Mouse (Mus musculus) 416B (cell line): ENCODE measurements around the gene Col18a1.

ENCODE experiments used
- DNase-seq: peaks from one replicate; pipeline ENCODE4 v3.0.0; 2011; ENCODE audit warnings: low read depth

Col18a1 gene

DNA sequence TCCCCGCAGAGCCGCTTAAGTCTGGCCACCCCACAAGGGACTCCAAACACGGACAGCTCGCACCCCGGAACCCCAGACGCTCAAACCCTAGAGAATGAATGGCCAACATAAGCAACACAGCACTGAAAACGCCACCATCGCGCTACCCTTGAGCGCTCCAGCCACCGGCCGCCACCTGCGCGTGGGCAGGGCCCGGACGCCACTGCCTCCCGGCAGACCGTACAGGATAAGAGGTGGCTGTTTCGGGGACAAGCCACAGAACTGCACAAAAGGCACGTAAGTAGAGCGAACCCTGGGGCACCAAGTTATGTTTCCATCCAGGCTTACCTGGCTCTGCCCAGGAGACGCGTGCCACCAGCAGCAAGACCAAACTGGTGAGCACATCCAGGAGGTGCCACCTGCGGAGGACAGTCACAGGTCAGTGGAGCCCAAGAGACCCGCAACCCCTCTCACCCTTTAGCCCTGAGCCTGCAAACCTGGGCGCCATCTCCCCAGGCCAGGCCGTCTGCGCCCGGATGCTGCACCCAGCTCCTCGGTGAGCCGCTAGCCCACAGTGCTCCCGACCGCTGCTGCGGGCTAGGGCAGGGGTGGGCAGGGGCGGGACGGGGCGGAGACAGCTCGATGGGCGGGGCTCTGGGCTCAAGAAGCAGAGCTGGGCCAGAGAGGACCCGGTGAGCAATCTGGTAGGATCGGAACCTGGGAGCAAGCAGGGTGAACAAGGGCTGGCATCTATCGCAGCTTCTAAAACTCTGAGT lies at the start of gene Col18a1:
TSS of gene Col18a1 (minus strand) at position 586 of the 755 bp plus-strand sequence.
- no peak for DNase-seq

DNA sequence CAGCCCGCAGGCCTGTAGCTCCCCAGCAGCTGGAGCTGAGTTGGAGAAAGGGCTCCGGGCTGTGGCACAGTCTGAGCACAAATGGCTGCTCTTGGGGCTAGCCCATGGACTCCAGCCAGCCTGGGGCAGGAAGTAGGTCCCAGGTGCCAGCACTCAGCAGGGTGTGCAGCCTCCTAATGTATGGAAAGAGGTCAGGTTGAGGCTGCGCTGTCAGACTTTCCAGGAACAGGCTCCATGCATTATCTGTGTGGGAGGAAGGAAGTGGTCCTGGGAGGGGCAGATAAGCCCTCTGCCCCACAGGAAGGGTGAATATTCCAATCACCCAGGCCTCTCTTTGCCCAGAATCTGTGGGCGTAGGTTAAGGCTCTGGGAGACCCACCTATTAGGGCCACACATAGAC lies 49.3 kb upstream of the Col18a1 start:
- peak; percentile 83 for DNase-seq

DNA sequence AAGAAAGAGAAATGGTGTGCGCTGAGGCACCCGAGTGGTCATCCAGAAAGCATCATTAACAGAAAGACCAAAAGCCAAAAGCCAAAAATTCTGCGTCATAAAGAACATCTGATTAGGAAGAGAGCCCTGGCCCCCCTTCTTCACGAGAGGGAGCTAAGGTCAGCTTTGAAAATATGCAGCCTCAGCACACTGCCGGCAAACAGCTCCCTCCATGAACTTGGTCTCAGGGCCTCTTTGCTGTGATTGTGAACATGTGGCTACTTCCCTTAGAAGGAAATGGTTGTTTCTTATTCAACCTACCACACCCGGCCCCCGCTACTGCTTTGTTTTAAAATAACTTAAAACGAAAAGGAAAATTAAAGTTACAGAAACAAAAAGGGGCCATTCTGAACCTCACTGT lies 48.2 kb upstream of the Col18a1 start:
- DNase-seq = no peak

DNA sequence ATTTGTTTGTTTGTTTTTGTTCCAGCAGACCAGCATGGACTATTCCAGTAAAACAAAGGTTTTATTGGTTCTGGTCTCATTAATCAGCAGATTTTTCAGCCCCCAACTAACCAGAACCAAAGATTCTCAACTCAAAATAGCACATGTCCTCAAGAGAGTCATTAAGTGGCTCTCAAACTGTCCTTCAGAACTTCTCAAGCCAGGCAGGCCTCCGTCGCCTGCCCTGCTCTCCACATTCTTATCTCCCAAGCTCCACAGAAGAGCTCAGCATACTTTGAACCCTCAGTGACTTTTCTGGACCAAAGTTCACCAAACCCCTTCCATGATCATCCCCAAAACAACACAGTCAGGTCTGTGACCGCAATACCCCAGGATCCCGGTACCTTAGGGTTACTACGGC lies 47.1 kb upstream of the Col18a1 start:
- DNase-seq = no peak

DNA sequence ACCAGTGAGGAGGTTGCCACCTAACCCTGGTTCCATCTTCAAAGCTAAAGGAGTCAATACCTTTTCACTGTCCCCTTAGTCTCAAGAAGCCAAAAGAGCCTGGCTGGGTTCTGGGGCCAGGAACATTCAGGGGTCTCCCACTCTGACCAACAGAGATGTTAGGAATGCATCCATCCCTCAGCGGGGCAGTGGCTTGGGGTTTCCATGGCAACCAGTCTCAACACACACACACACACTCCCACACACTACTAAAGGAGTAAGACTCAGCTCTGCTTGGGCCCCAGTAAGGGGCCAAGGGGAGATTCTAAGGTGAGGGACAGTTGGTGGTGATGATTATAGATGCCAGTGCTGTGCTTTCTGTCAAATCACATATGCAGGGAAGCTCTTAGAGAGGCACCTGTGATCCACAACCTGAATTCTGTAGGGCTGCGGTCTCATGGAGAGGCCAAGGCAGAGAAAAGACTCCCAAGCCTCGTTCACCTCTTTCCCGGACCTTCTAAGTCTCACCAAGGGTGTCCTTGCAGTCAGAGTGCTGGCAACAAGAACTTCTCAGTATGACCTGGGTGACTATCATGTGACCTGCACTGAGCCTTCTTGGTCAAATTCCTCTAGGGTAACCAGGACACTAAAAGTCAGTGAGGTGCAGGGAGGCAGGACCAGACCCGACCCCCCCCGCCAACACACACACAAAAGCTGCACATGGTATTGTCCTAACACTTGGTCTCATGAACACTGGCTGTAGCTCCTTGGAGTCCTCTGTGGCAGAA lies 46.2 kb upstream of the Col18a1 start:
- no peak for DNase-seq

DNA sequence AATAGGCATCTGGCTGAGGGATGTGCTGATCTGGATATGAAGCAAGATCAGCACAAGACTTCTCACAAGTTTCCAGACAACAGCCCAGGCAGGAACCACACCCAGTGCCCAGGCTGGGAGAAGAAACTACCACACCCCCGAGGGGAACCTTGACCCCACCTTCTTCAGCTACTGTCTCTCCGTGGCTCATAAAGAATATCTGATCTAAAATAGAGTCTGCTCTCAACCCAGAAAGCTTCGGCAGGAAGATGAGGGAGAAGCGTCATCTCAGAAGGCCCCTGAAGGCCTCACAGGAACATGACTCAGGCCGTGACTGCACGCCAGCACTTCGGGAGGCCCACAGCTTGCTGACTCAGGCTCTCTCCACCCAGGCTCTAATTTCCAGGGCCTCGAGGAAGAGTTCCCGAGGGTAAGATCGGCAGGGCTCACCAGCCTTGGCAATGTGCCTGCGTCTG lies 44.8 kb upstream of the Col18a1 start:
- DNase-seq = peak; percentile 90

DNA sequence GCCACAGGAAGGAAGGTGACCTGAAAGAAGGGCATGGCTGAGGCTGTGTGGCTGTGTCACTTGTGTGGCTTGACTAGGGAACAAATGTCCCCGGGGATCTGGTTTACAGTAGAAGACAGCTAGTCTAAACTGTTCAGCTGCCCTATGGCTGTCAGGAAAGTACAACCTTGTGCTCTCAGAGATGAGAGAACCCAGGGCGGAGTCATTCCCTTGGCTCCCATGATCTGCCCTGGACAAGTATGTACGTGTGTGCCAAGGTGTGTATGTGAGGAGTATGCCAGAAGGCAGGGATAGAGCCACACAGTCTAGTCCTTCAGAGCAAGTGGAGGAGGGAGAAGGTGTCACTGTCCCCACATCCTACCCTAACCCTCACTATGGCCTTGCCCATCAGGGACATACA lies 44.3 kb upstream of the Col18a1 start:
- DNase-seq = peak; percentile 72

DNA sequence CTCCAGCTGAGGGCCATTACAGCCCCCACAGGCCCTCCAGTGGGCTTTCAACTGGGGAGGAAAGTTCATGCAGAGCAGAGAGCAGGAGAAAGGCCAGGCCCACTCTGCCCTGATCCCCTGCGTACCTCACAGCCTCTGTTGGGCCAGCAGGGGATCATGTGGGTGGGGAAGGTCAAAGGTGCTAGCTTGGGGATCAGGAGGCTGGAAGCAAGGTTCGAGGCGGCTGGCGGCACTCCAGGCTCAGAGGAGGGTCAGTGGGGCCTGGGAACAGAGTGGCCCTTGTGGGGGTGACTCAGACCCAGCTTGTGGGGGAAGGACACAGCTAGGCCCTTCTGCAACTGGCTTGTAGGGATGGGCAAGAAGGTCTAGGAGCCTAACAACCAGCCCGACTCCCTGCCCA lies 42.9 kb upstream of the Col18a1 start:
- DNase-seq = no peak

DNA sequence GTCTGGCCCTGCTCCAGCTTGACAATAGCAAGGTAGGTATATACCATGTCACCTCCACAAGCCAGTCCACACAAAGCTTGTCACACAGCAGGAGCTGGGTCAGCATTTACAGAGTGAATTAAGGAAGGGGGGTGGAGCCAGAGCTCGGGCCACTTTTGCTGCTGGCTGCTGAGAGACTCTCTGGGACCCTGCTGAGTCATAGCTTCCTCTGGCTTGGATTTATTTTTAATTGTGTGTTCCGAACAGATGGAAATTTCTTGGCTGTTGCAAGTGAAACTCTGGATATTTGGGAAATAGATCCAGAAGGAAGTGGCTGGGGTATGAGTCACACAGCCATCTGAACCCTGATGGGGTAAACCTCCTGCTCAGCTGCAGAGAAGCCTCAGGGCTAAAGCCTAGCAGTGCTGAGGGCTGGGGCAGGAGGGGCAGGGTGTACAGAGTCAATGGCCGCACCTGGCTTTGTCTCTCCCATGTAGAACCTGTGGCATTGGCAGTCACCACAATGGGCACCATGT lies 40.3 kb upstream of the Col18a1 start:
- peak; percentile 79 for DNase-seq

DNA sequence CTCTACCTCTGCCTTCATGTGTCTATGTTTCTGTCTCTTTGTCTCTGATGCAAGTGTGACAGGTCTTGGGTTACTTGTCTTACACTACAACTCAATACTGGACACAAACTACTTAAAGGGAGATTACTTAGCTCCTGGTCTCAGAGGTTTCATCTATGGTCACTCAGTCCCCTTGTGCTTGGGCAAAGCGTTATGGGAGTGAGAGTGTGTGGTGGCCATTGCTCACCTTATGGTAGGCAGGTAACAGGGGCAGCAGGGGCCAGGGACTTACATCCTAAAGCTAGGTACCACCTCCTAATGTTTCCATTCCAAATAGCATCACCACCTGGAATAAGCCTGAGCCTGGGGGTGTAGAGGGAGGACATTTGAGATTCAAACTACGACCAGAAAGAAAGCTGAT lies 39.8 kb upstream of the Col18a1 start:
- DNase-seq = no peak

DNA sequence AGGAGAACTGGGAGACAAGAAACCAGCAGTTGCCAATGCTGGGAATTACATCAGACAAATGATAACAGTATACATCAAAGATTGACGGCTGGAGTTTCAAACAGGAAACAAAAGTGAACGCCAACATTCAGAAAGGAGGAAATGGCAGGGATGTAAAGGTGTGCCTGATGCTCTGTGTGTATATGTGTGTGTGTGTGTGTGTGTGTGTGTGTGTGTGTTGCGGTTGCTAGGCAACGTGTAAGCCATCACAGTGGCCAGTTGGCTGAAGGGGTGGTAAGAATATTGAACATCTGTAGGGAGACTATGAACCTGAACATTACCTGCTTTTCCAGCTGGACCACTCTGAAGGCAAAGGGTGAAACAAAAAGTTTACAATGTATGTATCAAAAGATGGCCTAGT lies 37.6 kb upstream of the Col18a1 start:
- no peak for DNase-seq

DNA sequence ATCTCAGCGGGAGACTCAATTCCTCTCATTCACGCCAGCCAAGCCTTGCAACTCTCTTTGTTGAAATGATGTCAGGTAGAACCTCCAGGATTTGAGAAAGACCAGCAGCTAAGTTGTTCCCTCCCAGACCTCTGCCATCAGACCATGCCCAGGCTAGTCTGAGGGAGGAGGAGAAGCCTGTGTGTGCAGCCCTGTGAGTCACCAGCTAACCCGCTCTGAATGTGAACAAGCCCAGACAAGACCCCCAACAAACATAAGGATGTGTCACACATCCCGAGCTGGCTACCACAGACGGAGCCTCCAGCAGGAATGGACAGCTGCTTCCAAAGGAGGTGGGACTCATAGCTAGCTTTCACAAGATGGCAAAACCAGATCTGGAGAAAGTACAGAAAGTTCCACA lies 35.6 kb upstream of the Col18a1 start:
- peak; percentile 59 for DNase-seq

DNA sequence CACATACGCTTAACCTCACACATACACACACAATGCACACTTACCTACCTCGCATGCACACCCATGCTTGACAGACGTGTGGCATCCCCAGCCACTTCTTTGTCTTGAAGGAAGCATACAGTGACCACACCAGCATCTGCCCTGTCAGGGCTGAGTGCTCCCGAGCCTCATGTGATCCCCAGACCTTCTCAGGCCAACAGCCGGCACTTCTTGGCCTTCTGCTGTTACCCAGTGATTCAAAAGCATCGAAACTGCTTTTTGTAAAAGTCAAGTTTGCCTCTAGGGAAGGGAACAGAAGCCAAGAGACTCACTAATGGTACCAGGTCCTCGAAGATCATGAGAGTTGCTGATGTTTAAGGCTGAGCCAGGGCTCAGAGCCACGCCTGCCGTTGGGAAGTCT lies 33.9 kb upstream of the Col18a1 start:
- DNase-seq = no peak

DNA sequence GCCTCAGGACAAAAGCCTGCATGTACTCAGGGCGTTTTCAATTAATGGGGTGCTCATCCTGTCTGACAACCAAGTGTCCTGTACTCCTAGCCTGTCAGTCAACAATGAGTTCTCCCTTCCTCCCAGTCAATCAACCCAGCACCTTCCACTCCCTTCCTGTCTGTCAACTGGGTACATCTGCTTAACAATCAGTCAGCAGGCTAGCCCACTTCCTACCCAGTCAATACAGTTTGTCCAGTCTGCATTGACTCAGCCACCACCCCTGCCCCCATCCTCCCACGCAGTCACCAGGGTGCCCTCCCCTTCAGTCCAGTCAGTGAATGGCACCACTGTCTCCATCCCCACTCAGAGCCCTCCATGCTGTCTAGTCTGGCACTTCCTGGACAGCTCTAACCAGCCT lies 32.9 kb upstream of the Col18a1 start:
- peak; percentile 36 for DNase-seq

DNA sequence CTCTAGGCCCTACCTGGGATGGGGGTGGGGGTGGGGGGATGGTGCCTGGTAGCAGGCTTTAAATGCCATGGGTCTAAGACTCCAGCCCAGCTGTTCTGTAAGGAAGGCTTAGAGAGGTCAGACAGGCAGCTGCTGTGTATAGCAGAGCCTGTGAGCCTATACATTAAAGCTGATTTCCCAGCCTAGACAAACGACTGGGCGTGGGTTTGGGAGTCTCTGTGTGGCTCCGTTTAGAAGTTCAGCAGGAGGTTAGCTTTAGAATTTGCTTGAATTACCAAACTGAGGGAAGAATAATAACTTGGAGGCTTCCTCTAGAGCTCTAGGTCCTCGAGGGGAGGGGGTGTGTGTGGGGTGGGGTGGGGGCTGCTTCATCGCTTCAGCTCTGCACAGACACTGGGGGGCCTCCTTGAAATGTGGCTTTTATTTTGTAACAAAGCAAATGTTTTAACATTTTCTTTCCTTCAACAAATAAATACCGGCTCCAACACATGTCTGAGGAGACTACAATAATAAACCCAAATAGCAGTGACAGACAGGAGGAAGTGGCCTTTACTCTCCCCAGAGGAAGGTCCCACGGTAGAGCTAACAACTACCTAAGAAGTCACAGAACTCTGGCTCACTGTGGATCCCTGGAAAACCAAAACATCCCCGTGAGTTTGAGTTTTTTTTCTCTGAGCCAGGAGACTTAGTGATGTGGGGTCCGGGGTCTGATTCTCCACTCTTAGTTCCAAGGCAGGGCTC lies 31.3 kb upstream of the Col18a1 start:
- no peak for DNase-seq

DNA sequence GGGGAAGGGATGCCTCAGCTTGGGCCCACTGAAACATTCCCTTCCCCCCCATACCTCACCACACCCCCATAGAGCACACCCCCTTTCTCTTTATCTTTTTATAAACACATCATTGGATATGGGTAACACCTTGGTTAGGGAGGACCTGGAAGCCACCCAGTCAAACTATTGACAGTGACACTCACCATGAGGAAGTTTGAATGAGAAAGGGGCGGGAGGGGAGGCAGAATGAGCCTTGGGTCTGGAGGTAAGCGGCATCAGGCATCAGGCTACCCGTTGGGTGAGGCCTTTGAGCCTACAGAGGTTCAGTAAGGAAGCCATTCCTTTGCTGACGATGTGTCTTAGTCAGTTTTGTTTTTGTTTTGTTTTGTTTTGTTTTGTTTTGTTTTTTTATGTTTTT lies 30.3 kb upstream of the Col18a1 start:
- no peak for DNase-seq

DNA sequence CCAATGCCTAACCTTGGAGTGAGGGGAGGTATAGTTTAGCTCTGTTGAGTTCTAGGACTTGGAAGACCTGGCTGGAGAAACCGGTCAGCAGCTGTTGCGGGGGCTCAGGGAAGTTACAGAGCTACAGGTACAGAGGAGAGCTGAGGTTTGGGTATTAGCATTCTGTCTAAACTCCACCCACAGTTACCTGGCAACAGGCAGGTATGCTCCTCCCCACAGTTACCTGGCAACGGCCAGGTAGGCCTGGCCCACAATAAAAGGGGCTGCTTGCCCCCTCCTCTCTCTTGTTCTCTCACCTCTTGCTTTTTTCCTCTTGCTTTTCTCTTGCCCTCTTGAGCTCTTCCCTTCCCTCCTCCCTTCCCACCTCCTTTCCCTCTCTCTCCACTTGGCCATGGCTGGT lies 29.8 kb upstream of the Col18a1 start:
- DNase-seq = no peak

DNA sequence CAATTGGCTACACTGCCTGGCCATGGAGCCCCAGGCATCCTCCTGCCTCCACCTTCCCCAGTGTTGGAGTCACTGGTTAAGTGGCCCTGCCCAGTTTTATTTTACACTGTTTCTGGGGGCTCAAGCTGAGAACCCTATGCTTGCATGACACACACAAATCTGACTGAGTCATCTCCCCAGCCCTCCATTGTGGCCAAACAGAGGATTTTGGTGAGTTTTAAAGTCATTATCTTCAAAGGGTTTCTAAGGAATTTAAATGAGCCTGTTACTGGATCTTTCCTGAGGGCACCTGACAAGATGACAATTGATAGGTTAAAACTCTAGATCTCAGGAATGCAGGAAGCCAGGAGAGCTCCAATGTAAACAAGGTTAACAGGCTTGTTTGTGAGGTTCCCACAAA lies 27.1 kb upstream of the Col18a1 start:
- no peak for DNase-seq

DNA sequence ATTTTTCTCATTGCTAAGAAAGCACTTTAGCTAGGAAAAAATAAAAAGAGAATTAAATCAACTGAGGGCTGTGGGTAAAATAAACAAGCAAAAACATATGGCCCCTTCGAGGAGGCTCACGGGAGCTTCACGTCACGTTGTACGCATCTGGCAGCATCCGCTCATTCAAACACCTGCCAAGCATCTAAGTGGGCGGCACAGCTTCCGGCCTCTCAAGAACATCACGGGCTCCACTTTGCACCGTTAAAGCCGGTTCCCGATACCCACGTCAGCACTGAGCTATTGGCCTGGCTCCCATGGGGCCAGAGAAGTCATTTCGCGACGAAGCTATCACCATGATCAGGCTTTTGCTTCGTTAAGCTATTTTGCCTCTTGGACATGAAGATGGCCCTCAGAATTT lies 26.4 kb upstream of the Col18a1 start:
- DNase-seq = no peak

DNA sequence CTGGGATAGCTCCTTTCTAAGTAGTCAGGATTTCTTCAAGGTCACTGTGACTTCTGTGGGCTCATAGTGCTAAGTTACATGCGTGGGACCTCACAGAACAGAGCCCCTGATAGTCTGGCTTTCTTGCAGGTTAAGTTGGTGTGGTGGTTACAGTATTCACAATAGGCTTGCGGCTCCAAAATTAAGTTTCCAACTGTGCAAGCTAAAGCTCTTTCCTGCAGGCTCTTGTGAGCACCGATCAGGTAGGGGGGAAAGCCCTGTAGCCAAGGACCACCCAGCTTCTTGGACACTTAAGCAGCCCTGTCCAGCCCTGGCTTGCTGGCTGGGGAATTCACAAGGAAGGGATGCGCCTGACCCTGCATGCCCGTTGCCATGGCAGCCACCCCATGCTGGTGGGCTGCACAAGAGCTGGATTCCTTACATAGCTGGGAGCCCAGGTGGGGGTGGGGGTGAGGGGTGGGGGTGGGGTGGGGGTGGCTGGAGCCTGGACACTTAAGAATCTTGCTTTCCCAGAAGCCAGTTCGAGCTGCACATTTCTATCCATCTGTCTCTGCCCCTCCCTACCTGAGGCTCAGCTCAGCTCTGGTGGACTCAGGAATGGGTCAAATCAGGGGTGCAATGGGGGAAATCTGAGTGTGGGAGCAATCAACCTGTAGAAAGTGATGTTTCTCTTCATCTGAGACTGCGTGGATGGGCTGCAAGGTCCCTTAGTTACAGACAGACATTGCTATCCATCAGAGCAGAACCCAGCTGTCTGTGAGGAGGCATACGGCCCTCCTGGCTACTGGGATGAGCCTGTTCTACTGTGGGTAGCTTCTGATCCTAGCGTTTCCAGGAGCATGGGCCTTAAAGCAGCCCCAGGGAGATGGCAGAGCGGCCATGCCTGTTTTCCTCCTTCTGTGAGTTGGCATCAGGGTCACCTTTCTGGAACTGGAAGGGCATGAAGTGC lies 24.9 kb upstream of the Col18a1 start:
- no peak for DNase-seq

DNA sequence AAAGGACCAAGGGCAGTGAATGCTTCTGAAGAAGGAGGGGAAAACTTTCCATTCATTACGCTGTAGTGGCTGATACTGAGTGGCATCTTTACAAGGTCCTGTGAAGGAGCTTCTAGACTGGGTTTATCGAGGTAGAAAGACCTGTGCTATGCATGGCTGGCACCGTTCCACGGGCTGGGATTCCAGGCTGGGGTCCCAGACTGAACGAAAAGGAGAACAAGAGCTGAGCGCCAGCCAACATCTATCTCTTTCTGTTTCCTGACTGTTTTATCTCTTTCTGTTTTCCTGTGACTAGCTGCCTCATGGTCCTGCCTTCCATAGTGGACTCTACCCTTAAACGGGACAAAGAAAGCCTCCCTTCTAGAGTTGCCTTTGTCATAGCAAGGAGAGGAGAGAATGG lies 21.1 kb upstream of the Col18a1 start:
- no peak for DNase-seq
